Mouse (Mus musculus) retina, postnatal 7 days (tissue): ENCODE measurements around the gene Slc25a4.

Experiments
- DNase-seq: peaks from one replicate; pipeline ENCODE4 v3.0.0-alpha.2; 2012; ENCODE audit warnings: low read depth, low spot score

Slc25a4 gene

DNA sequence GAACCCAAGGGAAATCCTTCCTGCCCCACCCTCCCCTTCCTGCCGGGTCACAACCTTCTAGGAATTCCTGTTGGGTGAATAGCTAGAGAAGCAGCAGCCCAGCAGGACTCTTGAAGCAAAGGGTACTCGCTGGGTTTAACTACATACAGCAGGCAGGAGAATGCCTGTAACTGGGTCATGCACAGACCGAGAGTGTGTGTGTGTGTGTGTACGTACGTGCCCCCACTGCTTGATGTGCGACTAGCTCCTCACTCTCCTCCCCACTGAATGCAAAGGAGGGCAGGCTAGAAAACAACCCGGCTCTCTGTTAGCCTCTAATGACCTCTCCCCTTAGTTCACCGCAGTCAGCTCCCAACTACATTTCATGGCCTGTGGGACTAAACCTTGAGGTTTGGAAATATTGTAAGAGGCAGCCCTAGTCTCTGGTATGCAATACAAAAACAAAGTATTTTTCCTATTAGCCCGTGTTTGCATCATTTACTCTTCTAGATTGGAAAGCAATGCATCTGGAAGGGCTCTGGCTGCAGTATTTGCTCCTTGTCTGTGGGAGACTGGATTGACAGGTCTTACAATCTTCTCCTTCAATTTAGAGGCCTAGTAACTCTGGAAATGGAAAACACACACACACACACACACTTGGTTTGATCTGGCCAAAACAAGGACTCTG is 6.0 kb downstream of the Slc25a4 start:
- no peak for DNase-seq

DNA sequence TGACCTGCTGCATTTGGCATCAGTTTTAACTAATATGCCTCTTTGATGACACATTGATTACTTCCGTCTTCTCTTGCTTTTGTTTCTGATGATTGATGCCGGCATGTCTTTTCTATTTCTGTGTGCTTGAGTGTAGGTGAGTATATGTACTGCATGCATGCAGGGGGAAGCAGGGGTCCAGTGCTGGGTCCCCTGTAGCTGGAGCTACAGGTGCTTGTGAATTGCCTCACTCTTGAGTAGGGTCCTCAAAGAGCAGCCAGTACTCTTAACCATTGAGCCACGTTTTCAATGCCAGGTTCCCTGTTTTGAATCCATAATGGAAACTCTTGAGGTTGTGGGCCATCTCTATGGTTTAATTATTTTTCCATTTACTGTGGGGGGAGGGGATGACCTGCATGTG is 6.8 kb downstream of the Slc25a4 start:
- DNase-seq = no peak

DNA sequence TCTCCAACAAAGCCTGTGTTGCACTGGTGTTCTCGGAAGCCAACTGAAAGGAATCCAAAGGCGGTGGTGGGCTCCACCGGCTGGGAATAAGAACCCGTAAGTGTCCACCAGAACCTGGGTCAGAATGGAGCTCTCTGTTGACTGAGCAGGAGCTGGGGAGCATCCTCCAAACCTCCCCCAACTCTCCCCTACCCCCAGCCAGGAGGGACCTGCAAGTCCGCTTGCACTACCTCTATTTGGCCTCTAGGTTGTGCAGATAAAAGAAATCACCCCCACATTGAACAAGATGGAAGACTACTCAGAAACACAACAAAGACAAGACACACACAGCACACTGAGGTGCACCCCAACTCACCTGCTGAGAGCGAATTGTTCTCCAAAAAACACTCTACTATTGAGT is 8.7 kb downstream of the Slc25a4 start:
- DNase-seq = no peak

DNA sequence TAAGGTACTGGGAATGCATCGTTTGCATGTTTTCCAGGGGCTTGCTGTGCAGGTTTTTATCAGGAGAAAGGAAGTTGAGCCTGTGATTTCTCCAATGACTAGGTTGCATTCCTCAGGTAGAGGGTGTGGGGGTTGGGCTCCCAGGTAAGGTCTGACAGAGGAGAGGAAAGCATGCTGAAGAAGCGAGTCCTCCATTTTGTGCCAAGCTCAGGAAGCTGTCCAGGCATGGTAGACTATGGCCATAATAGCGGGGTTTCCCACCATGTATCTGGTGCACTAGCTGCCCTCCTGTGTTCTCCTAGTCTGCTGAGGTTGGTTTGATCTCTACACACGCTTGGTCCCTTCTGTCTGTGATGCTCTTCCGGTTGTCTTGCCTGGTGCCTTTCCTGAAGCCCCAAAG is 13.4 kb downstream of the Slc25a4 start:
- DNase-seq = no peak

DNA sequence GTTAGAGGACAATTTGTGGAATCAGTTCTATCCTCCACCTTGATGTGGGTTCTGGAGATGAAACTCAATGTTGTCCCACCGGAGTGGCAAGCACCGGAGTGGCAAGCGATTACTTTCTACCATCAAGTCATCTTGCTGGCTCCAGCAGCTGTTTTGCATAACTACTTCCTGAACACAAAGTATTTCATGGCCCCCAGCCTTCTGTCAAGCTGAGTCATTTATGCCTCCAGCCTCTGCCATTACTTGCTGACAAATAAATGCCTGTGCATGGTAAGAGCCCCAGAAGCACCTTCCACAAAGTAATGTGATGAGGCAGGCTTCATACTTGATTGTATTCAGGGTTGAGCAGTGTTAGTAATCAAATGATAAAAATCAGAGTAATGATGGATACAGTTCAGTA is 14.2 kb downstream of the Slc25a4 start:
- DNase-seq = no peak

DNA sequence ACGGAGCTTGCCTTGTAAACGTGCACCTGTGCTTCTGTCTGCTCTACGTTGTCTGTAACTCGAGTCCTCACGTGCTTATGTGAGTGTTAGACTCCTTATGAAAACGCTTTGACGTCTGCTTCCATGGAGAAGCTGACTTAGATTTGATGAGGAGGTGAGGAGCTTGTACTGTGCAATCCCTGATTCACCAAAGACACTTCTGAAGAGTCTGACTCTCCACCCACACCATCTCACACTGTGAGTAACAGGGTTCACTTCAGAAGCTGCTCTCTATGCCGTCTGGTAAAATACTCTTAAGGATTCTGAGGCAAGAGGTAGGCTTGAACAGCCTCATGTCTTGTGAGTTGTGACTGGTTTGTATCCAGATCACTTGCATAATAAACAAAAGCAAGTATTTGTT is 18.0 kb downstream of the Slc25a4 start:
- DNase-seq = no peak

DNA sequence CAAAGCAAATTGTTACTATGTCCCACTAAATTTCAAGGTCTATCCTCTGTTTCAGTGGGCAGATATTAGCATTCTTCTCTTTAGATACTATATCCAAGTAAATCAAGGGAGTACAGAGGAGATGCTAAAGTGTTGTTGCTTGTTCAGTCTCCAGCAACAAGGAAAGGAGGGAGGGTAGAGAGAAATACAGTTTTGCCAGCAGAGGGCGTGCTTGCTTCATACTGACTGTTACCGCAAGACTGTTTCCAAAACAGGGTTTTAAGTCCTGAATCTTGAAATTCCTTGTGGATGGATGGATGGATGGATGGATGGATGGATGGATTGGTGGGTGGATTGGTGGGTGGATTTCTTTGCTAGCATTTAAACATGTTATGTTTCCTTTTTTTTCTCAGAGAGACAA is 25.7 kb downstream of the Slc25a4 start:
- no peak for DNase-seq

DNA sequence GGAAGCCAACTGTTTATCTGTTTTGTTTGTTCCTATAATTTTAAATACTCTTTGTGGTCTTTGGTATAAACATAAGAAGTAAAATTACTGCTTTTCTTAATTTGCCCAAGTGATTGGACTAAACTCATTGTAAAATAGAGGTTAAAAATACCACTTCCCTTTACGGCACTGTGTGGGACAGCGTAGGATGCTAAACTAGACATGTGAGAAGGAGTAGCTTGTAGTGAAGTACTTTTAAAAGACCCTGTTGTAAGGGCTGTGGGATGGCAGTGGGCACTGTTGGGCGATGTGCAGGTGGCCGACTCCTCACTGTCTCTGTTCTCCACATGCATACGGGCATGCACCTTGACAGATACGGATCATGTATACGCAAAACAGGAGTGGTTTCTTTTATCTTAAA is 30.9 kb downstream of the Slc25a4 start:
- no peak for DNase-seq

DNA sequence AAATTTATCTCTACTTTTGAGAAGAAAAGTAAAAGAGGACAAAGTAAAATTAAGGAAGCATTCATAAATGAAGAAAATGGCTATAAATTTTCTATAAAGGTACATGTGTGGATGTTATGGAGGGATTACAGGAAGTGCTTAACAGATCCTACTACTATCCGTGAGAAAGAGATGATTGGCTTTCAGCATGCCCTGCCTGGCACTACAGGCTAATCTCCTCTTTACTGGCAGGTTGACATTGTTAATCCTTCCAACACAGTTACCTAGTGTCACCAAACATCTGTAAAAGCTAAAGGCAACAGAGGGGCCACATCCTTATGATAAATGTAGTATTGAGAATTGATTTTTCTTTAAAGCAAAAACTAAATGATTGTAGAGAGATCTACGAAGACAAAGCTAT is 37.4 kb downstream of the Slc25a4 start:
- DNase-seq = no peak

DNA sequence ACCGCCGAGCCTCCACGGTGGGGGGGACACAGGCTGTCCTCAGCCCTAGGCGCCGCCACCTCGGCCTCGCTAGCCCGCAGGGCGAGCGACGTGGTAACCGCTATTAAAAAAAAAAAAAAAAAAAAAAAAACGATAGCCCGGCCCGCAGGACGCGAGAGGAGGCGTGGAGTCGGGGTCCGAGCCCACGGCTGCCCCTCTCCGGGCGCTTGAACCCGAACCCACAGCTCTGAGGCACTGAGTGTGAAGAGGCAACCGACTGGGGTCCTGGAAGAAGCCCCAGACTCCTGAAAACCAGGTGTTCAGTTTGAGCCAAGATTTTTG is 47.3 kb downstream of the Slc25a4 start:
- no peak for DNase-seq

DNA sequence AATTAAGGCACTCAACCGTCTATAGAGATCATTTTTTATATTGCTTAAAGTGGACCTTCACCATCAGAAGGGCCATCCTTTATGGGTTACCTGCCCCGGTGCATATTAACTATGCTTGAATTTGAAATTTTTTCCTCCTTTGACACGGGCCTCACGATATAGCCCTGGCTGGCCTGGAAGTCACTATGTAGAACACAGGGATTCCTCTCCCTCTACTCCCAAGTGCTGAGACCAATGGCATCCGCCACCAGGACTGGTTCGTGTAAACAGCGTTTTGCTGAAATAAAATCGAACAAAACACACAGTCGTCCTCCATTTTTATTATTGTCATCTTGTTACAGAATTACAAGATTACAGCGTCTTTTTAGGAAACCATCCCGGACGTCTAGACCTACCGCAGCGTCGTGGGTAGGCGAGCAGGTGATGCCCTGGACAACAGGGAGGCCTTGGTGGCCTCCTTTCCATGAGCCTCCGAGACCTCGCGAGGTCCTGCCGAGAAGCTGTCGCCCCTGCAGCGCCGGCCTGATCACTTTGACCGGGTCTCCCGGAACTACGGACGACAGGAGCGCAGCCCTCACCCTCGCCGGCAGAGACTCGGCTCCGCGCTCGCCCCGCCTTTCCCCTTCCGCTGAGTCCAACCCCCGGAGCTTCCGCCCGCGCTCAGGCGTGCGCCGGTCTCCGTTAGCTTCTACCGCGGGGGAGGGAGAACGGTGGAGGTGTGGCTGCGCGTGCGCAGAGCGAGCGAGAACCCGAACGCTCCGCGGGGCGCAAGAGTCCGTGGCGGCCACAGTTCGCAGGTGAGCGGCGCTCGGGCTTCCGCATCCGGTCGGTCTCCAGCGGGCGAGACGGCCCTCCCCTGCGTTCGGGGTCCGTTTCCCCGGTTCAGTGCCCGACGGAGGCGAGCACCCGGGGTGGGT is 47.9 kb downstream of the Slc25a4 start:
- DNase-seq = peak; percentile 92
